Mouse (Mus musculus): ENCODE results near the gene Dnm3.

DNA sequence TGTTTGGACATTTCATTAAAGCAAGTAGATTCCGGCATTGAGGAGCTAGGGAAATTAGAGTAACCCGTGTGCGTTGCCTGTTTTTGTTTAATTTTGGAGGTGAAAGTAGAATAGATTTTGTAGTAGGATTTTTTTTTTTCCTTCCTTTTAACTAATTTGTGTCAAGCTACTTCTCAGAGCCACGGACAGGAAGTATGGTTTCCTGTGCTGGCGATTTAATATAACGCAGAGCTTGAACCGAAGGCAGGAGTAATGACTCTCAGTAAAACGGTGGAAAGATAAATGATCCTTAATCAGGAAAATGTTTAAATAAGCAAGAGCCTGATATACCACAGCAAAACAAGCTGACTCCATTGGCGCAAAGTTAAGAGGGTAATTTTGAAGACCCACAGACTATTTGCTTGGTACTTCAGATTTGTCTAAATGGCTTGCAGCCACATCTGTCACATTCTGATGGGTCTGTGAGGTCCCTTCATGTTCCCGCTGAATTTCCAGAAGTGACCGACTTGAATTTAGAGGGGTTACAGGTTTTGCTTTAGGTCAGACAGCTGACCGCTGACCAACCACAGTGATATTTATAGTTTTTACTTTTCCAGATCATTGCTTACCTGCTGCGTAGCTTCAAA, 459.7 kb downstream of the Dnm3 start:
- TF ChIP-seq CTCF (IDR thresholded peaks at IDR 0.05; ENCODE audit: control insufficient read depth, insufficient read depth, low read length) (no peak), POLR2A (IDR thresholded peaks at IDR 0.05; ENCODE audit: borderline replicate concordance, control insufficient read depth, low read depth, low read length) (no peak)
